Mouse (Mus musculus) liver, adult 2 months (tissue): ENCODE data around the gene Gm1043.

Experiments
- CTCF ChIP-seq: fragments of 200-500 bp; IDR thresholded peaks from 2 replicates; pipeline ENCODE4 v1.5.1; 2011; ENCODE audit warnings: low read depth, low read length, control low read depth
- POLR2A ChIP-seq: fragments of 200-500 bp; IDR thresholded peaks from 2 replicates; pipeline ENCODE4 v1.6.1; 2011; ENCODE audit warnings: low read length, control low read depth; ENCODE audit not compliant: insufficient read depth; ENCODE audit errors: extremely low read depth

DNA sequence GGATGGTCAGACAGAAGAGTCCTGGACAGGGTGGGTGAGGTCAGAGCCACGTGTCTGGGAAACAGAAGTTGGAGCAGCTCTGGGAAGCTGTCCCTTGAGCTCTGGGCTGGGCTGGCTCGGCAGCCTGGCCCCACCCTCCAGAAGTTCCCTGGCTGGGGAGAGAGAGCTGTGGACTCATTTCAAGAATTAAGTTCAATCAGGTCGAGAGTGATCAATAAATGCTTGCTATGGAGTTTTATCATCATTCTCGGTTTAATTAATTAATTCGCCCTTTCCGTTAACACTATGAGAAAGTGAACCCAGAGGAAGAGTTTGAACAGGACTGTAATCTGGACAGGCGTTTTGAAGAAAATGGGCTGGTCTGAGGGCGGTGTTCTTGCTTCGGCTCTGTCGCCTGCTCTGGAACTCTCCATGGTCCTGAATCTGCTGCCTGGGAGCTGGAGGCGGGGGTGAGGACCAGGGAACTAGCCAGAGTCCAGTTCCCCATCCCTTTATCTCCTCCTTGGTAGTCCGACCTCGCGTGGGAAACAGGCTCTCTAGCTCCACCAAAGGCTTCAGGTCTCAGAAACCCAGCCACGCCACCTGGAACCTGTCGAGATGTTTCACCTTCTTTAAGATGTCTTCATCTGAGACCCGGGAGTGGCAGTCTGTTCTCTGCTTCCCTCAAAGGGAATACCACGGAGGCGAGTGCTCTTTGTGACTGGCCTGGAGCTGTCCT lies 158.2 kb downstream of the Gm1043 start:
- TF ChIP-seq CTCF (no peak), POLR2A (no peak)
